Mouse (Mus musculus) midbrain, embryonic 15.5 days (tissue): Measurements from ENCODE around the gene Cemip2. TPM values are rescaled to one million over a fixed set of nuclear protein-coding genes. Genes with fewer than 3 reads are reported as not detected.

Experiments
- ATAC-seq: fragments of 200-750 bp; cut with Nextera tagmentation; replicated peaks from 2 replicates; pipeline ENCODE4 v1.8.0; 2017; ENCODE audit warnings: moderate TSS enrichment
- H3K27ac ChIP-seq: fragments of 300-500 bp; sonication (generic); 2 replicates; pipeline ENCODE4 v1.5.1; 2015; ENCODE audit warnings: mild to moderate bottlenecking, inconsistent platforms
- H3K27me3 ChIP-seq: fragments of 300-500 bp; sonication (generic); replicated peaks from 2 replicates; pipeline ENCODE4 v1.6.1; 2015; ENCODE audit warnings: inconsistent platforms
- H3K36me3 ChIP-seq: fragments of 300-500 bp; sonication (generic); replicated peaks from 2 replicates; pipeline ENCODE4 v1.6.1; 2015; ENCODE audit warnings: inconsistent platforms
- H3K4me1 ChIP-seq: fragments of 300-500 bp; sonication (generic); 2 replicates; pipeline ENCODE4 v1.6.1; 2015; ENCODE audit warnings: inconsistent platforms
- H3K4me2 ChIP-seq: fragments of 300-500 bp; sonication (generic); 2 replicates; pipeline ENCODE4 v1.6.1; 2015; ENCODE audit warnings: inconsistent platforms, mild to moderate bottlenecking, moderate library complexity
- H3K4me3 ChIP-seq: fragments of 300-500 bp; sonication (generic); 2 replicates; pipeline ENCODE4 v1.5.1; 2015; ENCODE audit warnings: mild to moderate bottlenecking, inconsistent platforms
- H3K9ac ChIP-seq: fragments of 300-500 bp; sonication (generic); 2 replicates; pipeline ENCODE4 v1.6.1; 2015; ENCODE audit warnings: mild to moderate bottlenecking, inconsistent platforms
- H3K9me3 ChIP-seq: fragments of 300-500 bp; sonication (generic); 2 replicates; pipeline ENCODE4 v1.6.1; 2016; ENCODE audit warnings: inconsistent platforms
- WGBS: fragments of 180-500 bp; shearing (Covaris S2); methylation state at CpG from one replicate; pipeline ENCODE4 v1.1.7; 2015; ENCODE audit warnings: mixed read lengths; 5-methylcytosine and 5-hydroxymethylcytosine counted together
- polyA plus RNA-seq: library from polyadenylated mRNA; unstranded; fragments of >200 nt; fragmentation: Nextera tagmentation; extraction: Ambion mirVana; gene quantifications from 2 replicates; pipeline ENCODE4 v1.2.1, GENCODE M21; 2015

The Cemip2 gene
- polyA plus RNA-seq, 1 experiment from 2014 or later, result 41.6 TPM

DNA sequence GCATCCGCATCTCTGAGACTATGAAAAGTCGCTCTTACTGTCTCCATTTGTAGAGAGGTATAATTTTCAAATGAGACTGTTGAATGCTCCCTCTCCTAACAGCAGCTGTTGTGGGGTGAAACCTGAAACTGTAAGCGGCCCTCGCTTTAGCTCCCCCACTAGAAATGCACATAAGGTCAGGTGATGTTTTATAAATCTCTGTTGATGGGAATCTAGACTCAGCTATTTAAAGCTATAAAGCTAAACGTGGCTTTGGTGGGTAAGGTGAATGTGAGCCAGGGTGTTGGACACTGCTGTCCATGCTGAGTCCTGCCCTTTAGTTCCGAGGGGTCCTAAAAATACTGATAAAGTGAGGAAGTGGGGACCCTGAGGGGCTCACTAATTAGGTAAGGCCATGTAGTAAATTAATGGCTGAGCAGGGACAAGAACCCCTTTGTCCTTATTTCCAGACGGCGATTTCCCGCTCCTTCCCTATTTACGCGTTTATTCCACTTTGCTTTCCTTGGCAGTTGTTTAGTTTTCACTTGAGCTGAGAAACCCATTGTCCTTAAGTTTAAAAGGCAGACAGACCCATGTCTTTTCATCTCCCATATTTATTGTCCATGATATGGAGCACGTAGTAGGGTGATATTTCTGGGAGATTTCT lies 3.8 kb downstream of the Cemip2 start:
- H3K27me3 ChIP-seq, result no peaks in the 10 kb centered on the region
- peak overlapping the region; percentile 14; the same call in 1 of the 2 replicates for H3K9ac ChIP-seq
- H3K4me1 ChIP-seq, result peaks cover 72% of the 10 kb centered on the region
- H3K4me2 ChIP-seq, result peak overlapping the region; percentile 61
- ATAC-seq, result no peak
- no peaks in the 10 kb centered on the region for H3K9me3 ChIP-seq
- H3K27ac ChIP-seq, result peak overlapping the region; percentile 66
- WGBS, result 30% methylated on average over 12 of the region's 12 CpGs
- peak overlapping the region; percentile 98 for H3K4me3 ChIP-seq
- no peaks in the 10 kb centered on the region for H3K36me3 ChIP-seq

DNA sequence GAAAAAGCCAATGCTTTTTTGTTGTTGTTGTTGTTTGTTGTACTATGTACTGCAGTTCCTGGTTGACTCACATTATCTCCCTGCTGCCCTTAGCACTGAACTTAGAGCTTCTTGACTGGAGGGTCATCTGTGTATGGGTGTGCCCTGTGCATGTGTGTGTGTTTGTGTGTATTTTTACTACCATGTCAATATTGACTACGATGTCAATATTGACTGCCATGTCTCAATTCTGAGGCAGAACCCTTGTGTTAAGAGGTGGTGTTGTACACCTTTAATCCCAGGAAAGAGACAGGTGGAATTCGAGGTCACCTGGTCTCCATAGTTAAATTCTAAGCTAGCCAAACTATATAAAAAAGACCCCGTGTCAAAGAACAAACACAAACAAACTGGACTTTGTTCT lies 5.6 kb downstream of the Cemip2 start:
- H3K27me3 ChIP-seq, result no peaks in the 10 kb centered on the region
- no peak overlapping the region for H3K4me3 ChIP-seq
- no peaks in the 10 kb centered on the region for H3K36me3 ChIP-seq
- no peak overlapping the region for H3K9ac ChIP-seq
- H3K27ac ChIP-seq, result peak overlapping the region; percentile 93
- WGBS, result 62% methylated on average over 3 of the region's 3 CpGs
- H3K4me2 ChIP-seq, result peak overlapping the region; percentile 12; the same call in 1 of the 2 replicates
- no peak for ATAC-seq
- H3K9me3 ChIP-seq, result no peaks in the 10 kb centered on the region
- H3K4me1 ChIP-seq, result peaks cover 79% of the 10 kb centered on the region

DNA sequence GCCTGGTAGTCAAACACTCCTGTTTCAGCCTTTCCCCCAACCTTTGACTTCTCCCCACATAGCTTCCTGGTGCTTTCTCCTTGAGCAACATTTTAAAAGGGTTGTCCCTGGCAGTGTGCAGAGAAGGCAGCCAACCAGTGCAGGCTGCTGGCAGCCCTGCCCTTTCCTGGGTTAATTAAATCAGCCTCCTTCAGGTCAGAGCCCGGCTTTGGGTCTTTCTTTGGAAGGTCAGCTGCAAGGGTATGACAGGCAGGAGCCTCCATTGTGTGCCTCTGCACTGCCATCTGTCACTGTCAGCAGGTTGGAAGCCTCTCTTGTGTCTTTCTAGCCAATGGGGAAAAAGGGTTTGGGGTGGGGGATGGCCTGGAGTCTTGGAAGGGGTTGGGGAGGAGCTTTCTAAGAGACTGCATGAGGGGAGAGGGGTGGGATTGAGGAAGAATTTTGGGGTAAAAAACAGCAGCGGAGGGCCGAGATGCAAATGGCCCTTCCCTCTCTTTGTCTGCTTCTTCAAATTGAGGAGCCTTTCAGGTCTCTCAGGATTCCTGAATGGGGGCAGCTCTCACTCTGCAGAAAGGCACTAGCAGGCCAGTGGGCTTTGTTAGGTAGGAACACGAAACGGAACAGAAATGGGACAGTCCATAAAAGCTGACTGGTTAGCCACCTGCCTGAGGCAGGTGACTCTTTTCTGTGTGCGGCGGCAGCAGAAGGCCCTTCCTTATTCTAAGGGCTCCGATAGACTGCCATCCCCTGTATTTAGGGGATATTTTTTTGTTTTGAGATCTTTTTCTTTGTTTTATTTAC lies 6.4 kb downstream of the Cemip2 start:
- Histone ChIP-seq H3K4me3 (peak overlapping the region; percentile 21), H3K9me3 (no peaks in the 10 kb centered on the region), H3K9ac (peak overlapping the region; percentile 40), H3K27me3 (no peaks in the 10 kb centered on the region), H3K4me1 (peaks cover 84% of the 10 kb centered on the region), H3K4me2 (peak overlapping the region; percentile 45), H3K36me3 (no peaks in the 10 kb centered on the region), H3K27ac (peak overlapping the region; percentile 93)
- 7% methylated on average over 8 of the region's 8 CpGs for WGBS
- ATAC-seq, result peak; percentile 78

DNA sequence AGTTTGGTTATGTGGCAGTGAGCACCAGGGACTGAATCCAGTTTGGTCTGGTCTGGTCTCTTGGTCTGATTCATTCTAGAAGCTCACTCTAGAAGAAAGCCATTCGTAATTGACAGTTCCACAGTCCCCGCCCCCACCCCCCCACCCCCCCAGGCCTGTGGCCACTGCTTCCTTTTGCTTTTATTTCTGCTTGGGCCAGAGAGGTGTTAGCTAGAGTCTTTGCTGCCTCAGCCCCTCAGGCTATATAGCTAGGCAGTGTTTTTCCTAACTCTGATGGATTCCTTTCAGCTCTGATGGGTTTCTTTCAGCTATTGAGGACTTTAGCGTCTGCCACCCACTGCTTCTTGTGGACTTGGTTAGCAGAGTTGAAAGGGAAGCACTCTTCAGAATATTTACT lies 7.0 kb downstream of the Cemip2 start:
- Histone ChIP-seq H3K36me3 (no peaks in the 10 kb centered on the region), H3K4me3 (0 out of 2 replicates have a peak overlapping the region, but pooled peaks have one; percentile 21), H3K4me2 (peak overlapping the region; percentile 45), H3K4me1 (peaks cover 84% of the 10 kb centered on the region), H3K27ac (peak overlapping the region; percentile 93), H3K9me3 (no peaks in the 10 kb centered on the region), H3K9ac (peak overlapping the region; percentile 40), H3K27me3 (no peaks in the 10 kb centered on the region)
- ATAC-seq, result peak; percentile 12; the same call in 1 of the 2 replicates
- WGBS, result 0% methylated on average over 3 of the region's 3 CpGs

DNA sequence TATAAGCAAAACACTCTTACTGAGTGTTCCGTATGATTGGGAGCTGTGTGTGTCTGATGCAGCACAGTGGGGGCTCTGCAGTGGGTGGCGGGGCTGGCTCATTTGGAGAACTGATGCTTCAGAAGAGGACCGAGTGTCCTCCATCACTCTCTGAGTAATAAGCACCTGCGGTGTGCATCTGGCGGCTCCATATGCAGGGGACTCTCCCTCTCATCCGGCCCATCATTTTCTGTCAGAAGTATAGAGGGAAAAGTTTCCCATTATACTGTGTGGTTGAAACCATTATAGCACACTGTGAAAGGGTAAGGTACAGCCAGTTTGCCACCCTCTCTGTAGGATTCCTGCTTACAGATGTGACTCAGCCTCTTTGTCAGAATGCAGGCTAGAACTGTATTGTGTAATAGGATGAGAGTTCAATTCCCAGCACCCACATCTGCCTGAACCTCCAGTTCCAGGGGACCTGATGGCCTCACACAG lies 8.9 kb downstream of the Cemip2 start:
- peak overlapping the region; percentile 59 for H3K27ac ChIP-seq
- H3K9ac ChIP-seq, result no peak overlapping the region
- no peaks in the 10 kb centered on the region for H3K9me3 ChIP-seq
- peaks cover 71% of the 10 kb centered on the region for H3K4me1 ChIP-seq
- WGBS, result 28% methylated on average over 6 of the region's 6 CpGs
- no peaks in the 10 kb centered on the region for H3K27me3 ChIP-seq
- H3K36me3 ChIP-seq, result no peaks in the 10 kb centered on the region
- no peak overlapping the region; the same call in 1 of the 2 replicates for H3K4me2 ChIP-seq
- ATAC-seq, result peak; percentile 5; the same call in 1 of the 2 replicates
- H3K4me3 ChIP-seq, result no peak overlapping the region

DNA sequence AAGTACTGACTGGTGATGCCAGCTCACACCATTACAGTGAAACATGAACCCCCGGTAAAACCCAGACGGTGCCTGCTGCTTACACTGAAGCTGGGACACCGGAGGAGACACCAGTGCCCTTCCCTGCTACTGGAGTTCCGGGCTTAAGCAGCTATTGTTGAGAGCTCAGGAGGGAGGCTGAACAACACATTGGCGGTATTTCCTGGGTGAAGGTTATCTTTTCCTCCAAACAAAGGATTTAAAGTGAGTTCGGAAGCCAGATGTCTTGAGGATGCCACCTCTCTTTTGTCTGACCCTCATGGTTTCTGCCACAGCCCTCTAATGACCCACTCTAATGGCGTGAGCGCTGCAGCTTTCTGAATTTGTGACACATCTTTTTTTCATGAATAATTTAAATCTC lies 10.9 kb downstream of the Cemip2 start:
- Histone ChIP-seq H3K36me3 (no peaks in the 10 kb centered on the region), H3K9me3 (no peaks in the 10 kb centered on the region), H3K4me1 (peaks cover 55% of the 10 kb centered on the region), H3K4me2 (peak overlapping the region; percentile 34), H3K9ac (0 out of 2 replicates have a peak overlapping the region, but pooled peaks have one; percentile 13), H3K27me3 (no peaks in the 10 kb centered on the region), H3K4me3 (no peak overlapping the region), H3K27ac (peak overlapping the region; percentile 84)
- 0 out of 2 replicates have a peak, but pooled peaks have one; percentile 15 for ATAC-seq
- 7% methylated on average over 8 of the region's 8 CpGs for WGBS

DNA sequence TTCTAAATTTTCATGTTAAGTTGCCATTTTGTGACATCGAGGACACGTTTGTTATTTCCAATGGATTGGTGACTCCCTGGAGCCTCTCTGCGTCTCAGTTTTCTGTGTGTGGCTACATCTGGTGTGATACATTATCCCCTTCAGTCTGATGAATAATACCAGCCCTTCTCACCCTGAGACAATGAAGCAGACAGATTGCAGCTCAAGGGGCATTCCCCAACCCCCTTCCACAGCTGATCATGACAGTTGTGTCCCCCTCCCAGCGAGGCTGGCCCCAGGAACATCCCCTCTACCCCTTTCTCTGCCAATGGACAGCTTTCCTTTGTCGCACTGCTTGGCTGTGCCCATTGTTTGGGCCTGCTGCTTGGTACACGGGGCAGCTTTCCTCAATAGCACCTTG lies 11.5 kb downstream of the Cemip2 start:
- peaks cover 48% of the 10 kb centered on the region for H3K4me1 ChIP-seq
- H3K9ac ChIP-seq, result no peak overlapping the region
- peak; percentile 65 for ATAC-seq
- H3K36me3 ChIP-seq, result no peaks in the 10 kb centered on the region
- peak overlapping the region; percentile 84 for H3K27ac ChIP-seq
- H3K4me2 ChIP-seq, result 0 out of 2 replicates have a peak overlapping the region, but pooled peaks have one; percentile 17
- H3K27me3 ChIP-seq, result no peaks in the 10 kb centered on the region
- H3K9me3 ChIP-seq, result no peaks in the 10 kb centered on the region
- H3K4me3 ChIP-seq, result no peak overlapping the region
- 13% methylated on average over 6 of the region's 6 CpGs for WGBS

DNA sequence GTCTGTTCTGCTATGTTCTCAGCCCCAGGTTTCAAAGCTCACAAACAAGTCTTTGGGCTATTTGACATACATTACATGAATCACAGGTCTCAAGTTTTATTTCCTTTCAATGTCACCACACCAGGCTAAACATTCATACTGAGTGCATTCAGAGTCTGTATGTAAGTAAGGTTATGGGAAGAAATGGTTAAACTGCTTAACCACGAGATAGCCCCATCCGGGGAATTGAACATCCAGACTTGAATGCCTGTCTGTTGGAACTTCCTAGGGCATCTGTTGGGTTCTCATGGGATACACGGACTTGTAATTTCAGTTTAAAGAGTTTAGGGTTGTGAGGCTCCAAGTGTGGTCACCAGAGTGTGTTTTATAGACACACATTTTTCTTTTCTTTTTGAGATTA lies 13.2 kb downstream of the Cemip2 start:
- Histone ChIP-seq H3K4me1 (peaks cover 35% of the 10 kb centered on the region), H3K4me3 (no peak overlapping the region), H3K9me3 (no peaks in the 10 kb centered on the region), H3K9ac (no peak overlapping the region), H3K27me3 (no peaks in the 10 kb centered on the region), H3K27ac (0 out of 2 replicates have a peak overlapping the region, but pooled peaks have one; percentile 25), H3K4me2 (no peak overlapping the region), H3K36me3 (0 out of 2 replicates have a peak, but pooled peaks cover 3% of the 10 kb centered on the region)
- 68% methylated on average over 3 of the region's 3 CpGs for WGBS
- ATAC-seq, result no peak

DNA sequence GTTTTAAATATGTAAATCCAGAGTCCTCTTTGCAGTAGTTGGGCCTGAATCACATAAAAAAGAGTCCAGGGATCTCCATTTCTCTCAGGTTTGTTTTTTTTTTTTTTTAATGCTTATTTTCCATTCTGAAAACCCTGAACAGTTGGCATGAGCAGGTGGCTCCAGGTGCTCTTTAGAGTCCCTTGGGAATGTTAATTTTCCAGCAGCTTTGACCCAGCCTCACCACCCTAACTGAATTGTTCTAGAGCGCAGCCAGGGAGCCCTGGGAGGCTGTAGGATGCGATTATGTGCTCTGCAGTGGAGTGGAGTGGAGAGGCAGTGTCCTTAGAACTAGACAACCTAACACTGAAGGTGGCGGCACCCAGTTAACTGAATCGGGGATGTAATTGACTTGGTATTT lies 13.7 kb downstream of the Cemip2 start:
- ATAC-seq, result no peak
- no peaks in the 10 kb centered on the region for H3K9me3 ChIP-seq
- 53% methylated on average over 4 of the region's 4 CpGs for WGBS
- H3K36me3 ChIP-seq, result 0 out of 2 replicates have a peak, but pooled peaks cover 3% of the 10 kb centered on the region
- H3K9ac ChIP-seq, result no peak overlapping the region
- peaks cover 34% of the 10 kb centered on the region for H3K4me1 ChIP-seq
- no peak overlapping the region for H3K4me2 ChIP-seq
- no peak overlapping the region for H3K4me3 ChIP-seq
- no peaks in the 10 kb centered on the region for H3K27me3 ChIP-seq
- H3K27ac ChIP-seq, result 0 out of 2 replicates have a peak overlapping the region, but pooled peaks have one; percentile 25

DNA sequence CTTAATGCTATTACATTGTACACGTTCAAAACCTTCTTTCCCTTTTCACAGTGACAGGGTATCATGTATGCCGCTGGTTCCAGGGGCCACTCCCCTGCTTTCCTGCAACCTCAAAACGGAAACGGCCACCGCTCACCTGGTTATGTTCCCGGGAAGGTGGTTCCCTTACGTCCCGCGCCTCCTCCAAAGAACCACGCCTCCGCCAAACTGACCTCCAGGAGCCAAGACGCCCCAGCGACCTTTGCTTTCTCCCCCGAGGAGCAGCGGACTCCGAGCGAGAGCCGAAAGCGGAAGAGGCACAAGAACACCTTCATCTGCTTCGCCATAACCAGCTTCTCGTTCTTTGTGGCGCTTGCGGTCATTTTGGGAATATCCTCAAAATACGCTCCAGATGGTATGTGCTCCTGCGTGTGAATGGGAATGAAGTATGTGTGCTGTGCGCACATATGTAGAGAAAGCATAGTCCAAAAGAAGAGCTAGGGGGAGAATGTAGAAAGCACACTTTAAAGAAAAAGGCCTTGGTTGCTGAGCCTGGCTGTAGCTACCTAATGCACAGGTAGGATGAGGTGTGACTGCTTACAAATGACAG lies 14.5 kb downstream of the Cemip2 start:
- Histone ChIP-seq H3K36me3 (0 out of 2 replicates have a peak, but pooled peaks cover 3% of the 10 kb centered on the region), H3K4me3 (no peak overlapping the region), H3K27ac (no peak overlapping the region), H3K9me3 (no peaks in the 10 kb centered on the region), H3K27me3 (no peaks in the 10 kb centered on the region), H3K4me1 (peaks cover 26% of the 10 kb centered on the region), H3K4me2 (no peak overlapping the region), H3K9ac (no peak overlapping the region)
- ATAC-seq, result no peak
- 93% methylated on average over 26 of the region's 26 CpGs for WGBS

DNA sequence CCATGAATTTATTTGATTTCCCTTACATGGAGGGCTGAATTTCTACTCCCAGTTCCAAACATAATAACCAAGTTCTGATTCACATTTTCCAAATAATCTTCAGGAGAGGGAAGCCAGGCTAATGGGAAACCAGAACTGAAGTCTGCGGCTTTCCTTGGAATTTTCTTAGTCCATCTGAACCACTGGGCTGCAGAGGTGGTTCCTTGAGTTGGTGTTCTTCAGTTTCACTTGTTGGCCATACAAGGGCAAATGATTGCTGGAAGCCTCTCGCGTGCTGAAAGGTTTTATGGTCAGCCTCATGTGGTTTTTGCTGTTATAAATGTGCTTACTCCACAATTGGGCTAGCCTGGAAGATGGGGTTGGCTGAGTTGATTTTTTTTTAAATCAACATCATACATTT lies 16.4 kb downstream of the Cemip2 start:
- no peak for ATAC-seq
- Histone ChIP-seq H3K27me3 (no peaks in the 10 kb centered on the region), H3K9me3 (no peaks in the 10 kb centered on the region), H3K36me3 (0 out of 2 replicates have a peak, but pooled peaks cover 3% of the 10 kb centered on the region), H3K4me1 (peaks cover 21% of the 10 kb centered on the region), H3K4me2 (no peak overlapping the region), H3K4me3 (no peak overlapping the region), H3K9ac (no peak overlapping the region), H3K27ac (no peak overlapping the region)
- 95% methylated on average over 3 of the region's 3 CpGs for WGBS

DNA sequence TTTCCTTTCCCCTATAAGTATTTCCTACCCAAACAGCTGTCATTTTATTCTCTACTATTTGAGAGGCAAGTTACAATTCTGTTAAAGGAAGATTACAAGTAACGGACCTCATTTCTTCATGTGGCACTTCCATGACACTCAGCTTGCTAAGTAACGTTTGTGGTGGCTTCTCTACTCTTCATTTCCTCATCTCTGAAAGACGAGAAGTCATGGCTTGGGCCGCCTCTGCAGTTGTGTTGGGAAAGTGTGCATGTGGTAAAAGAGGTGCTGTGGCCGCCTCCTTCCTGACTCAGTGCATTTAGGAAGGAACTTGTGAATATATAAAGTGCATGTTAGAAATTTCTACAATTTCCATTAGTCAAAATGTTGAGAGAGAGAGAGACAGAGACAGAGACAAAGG lies 18.2 kb downstream of the Cemip2 start:
- no peak overlapping the region for H3K9ac ChIP-seq
- peaks cover 22% of the 10 kb centered on the region for H3K4me1 ChIP-seq
- H3K27me3 ChIP-seq, result no peaks in the 10 kb centered on the region
- no peak for ATAC-seq
- H3K4me3 ChIP-seq, result no peak overlapping the region
- WGBS, result 89% methylated on average over 5 of the region's 5 CpGs
- peaks cover 4% of the 10 kb centered on the region; the same call in 1 of the 2 replicates for H3K36me3 ChIP-seq
- no peak overlapping the region for H3K4me2 ChIP-seq
- H3K27ac ChIP-seq, result no peak overlapping the region
- H3K9me3 ChIP-seq, result no peaks in the 10 kb centered on the region
